Mouse (Mus musculus): ENCODE measurements at regions not wholly inside any gene's neighbourhood (a gene's known extent, or its start where the extent isn't known, plus 50 kb on each side); places are given as distances from the start of the nearest gene placed in this dataset.

DNA sequence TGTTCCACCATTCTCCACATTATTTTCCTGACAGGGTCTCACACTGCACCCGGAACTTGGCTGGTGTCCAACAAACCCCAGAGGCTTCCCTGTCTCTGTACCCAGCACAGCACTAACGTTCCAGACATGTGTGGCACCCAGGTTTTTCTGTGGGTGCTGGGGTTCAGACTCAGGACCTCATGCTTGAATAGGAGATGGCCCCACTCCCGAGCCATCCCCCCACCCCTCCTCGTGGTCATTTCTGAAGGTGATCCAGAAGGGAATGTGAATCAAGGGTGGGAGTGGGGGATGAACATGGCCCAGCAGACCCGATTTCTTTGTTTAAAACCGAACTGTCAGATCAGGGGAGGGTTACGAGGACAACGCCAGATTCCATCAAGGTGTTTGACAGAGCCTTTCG, 245.6 kb downstream of the Tbc1d1 start:
- TF ChIP-seq POLR2A (IDR thresholded peaks at IDR 0.05; ENCODE audit: extremely low read depth, insufficient read depth, low read length) (no peak), CTCF (IDR thresholded peaks at IDR 0.05; ENCODE audit: extremely low read depth, insufficient read depth, low read length) (no peak)

DNA sequence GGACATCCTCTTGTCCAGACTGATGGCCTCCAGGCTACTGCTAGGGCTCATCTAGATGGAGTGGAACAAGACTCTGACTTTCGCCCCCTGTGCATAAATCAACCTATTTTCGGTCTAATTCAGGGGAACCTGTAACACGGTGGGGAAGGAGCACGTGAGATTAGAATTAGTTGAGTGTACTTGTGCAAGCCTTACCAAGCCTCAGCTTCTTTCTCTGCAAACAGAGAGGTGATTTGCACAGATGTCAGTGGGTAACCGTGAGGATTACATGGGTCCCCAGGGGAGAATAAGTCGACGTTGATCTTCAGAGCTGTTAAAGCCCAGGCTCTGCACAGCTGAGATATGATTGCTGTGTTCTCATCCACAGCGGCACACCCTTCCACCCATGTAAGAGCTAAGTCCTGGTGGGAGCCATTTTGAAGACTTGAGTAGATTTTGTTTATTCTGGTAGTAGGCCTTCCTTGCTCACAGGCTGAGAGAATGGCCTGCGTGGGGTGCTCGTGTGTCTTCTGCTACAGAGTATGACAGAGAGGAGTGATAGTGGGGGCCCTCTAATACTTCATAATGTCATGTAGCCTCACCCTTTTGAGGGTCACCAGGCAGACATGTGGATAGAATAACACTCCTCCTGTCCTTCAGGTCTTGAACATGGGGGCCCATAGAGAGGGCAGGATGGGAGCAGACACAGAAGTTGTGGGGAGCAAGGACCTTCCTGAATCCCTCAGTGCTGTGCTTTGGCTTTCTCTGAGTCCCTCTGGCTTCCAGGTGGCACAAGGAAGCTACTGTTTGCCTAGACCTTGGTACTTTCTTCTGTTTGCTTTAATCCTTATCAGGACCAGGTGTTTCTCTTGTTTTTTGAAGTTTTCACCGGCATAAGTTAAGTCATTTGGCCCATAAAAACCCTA, 247.2 kb downstream of the Tbc1d1 start:
- Histone ChIP-seq H3K4me3 (ENCODE audit: insufficient read depth, low read length) (no peak overlapping the region), H3K4me1 (ENCODE audit: control insufficient read depth, insufficient read depth, low read length) (no peaks in the 10 kb centered on the region), H3K27ac (ENCODE audit: insufficient read depth, low read length) (no peak overlapping the region)
- no peak for TF ChIP-seq CTCF (IDR thresholded peaks at IDR 0.05; ENCODE audit: extremely low read depth, insufficient read depth, low read length)
- no peak for TF ChIP-seq POLR2A (IDR thresholded peaks at IDR 0.05; ENCODE audit: extremely low read depth, insufficient read depth, low read length)

More for the DNA sequence above, 245.6 kb downstream of the Tbc1d1 start:
- H3K4me3 ChIP-seq (ENCODE audit: insufficient read depth, low read length), result no peak overlapping the region
- H3K27ac ChIP-seq (ENCODE audit: insufficient read depth, low read length), result no peak overlapping the region
- no peaks in the 10 kb centered on the region for H3K4me1 ChIP-seq (ENCODE audit: control insufficient read depth, insufficient read depth, low read length)

DNA sequence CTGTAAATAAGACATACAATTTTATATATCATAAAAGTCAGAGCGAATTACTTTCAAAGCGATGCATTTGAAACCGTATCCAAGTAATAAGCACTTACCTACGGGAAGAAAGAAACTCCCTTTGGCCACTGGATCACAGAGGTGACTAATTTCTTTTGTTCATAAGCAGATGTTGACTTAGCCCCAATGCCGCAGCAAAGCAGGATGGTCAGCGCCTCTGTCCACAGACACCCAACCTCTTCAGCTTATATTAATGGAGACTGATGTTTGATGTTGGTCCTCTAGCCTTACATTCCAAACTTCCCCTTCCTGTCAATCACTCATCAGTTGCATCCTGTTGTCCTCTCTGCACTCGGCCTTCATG, 247.9 kb downstream of the Tbc1d1 start:
- Histone ChIP-seq H3K27ac (ENCODE audit: insufficient read depth, low read length) (no peak overlapping the region), H3K4me1 (ENCODE audit: control insufficient read depth, insufficient read depth, low read length) (no peaks in the 10 kb centered on the region), H3K4me3 (ENCODE audit: insufficient read depth, low read length) (no peak overlapping the region)
- no peak for TF ChIP-seq CTCF (IDR thresholded peaks at IDR 0.05; ENCODE audit: extremely low read depth, insufficient read depth, low read length)
- TF ChIP-seq POLR2A (IDR thresholded peaks at IDR 0.05; ENCODE audit: extremely low read depth, insufficient read depth, low read length), result no peak

DNA sequence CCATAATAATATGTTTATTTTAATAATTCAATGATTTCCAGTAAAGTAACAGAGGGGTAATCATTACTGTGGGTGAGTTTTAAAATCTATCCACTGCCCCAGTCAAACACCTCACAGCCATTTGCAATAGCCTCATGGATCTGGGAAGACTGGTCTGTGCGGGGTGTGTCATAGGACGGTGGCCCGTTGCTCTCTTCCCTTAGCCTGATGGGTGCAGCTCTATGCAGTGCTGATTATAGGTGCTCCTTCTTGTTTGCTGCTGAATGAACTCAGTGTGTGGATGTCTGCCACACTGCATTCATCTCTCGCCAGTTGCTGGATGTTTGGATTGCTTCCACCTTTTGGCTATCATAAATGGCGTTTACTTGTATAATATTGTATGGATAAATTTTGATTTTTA, 248.4 kb downstream of the Tbc1d1 start:
- TF ChIP-seq POLR2A (IDR thresholded peaks at IDR 0.05; ENCODE audit: extremely low read depth, insufficient read depth, low read length) (no peak), CTCF (IDR thresholded peaks at IDR 0.05; ENCODE audit: extremely low read depth, insufficient read depth, low read length) (no peak)
- H3K4me3 ChIP-seq (ENCODE audit: insufficient read depth, low read length), result no peak overlapping the region
- no peaks in the 10 kb centered on the region for H3K4me1 ChIP-seq (ENCODE audit: control insufficient read depth, insufficient read depth, low read length)
- H3K27ac ChIP-seq (ENCODE audit: insufficient read depth, low read length), result no peak overlapping the region

DNA sequence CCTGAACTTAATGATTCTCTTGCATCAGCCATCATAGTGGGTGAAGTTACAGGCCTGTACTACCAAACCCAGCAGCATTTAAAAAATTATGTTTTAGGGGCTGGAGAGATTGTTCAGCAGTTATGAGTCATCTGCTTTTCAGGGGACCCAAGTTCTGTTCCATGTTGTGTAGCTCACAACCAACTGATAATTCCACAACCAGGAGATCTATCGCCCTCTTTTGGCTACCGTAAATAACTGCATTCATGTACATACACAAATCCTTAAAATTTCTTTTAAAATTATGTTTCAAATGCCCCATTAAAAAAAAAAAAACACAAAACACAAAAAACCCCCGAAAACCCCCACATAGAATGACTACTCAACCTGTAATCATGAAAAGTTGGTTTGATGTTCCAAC, 252.8 kb downstream of the Tbc1d1 start:
- no peak for TF ChIP-seq CTCF (IDR thresholded peaks at IDR 0.05; ENCODE audit: extremely low read depth, insufficient read depth, low read length)
- no peak for TF ChIP-seq POLR2A (IDR thresholded peaks at IDR 0.05; ENCODE audit: extremely low read depth, insufficient read depth, low read length)
- no peaks in the 10 kb centered on the region for H3K4me1 ChIP-seq (ENCODE audit: control insufficient read depth, insufficient read depth, low read length)
- no peak overlapping the region for H3K4me3 ChIP-seq (ENCODE audit: insufficient read depth, low read length)
- H3K27ac ChIP-seq (ENCODE audit: insufficient read depth, low read length), result no peak overlapping the region

DNA sequence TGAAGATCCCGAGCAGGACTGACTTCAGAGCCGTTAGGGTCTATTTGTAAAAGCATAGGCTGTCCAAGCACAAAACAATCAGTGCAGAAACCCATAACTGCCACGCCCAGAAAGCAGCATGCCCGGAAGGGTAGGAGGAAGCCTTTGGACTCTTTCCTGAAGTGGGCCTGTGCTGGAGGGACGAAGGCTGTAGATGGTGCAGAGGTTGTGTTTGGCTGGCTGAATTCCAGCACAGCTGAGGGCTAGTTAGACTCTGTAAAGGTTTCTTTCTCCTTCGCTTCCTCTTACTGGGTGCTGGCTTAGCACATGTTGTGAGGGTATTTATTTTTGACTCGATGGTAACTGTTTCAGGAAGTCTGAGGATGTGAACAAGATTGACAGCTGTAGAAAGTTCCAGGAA, 254.5 kb downstream of the Tbc1d1 start:
- Histone ChIP-seq H3K4me1 (ENCODE audit: control insufficient read depth, insufficient read depth, low read length) (no peaks in the 10 kb centered on the region), H3K4me3 (ENCODE audit: insufficient read depth, low read length) (no peak overlapping the region), H3K27ac (ENCODE audit: insufficient read depth, low read length) (no peak overlapping the region)
- TF ChIP-seq POLR2A (IDR thresholded peaks at IDR 0.05; ENCODE audit: extremely low read depth, insufficient read depth, low read length) (no peak), CTCF (IDR thresholded peaks at IDR 0.05; ENCODE audit: extremely low read depth, insufficient read depth, low read length) (no peak)

GRCm38 (mm10) chr5:64414519-64414918, 258.4 kb downstream of the Tbc1d1 start:
- Histone ChIP-seq H3K4me1 (ENCODE audit: control insufficient read depth, insufficient read depth, low read length) (no peaks in the 10 kb centered on the region), H3K27ac (ENCODE audit: insufficient read depth, low read length) (no peak overlapping the region), H3K4me3 (ENCODE audit: insufficient read depth, low read length) (no peak overlapping the region)
- TF ChIP-seq POLR2A (IDR thresholded peaks at IDR 0.05; ENCODE audit: extremely low read depth, insufficient read depth, low read length), result no peak
- no peak for TF ChIP-seq CTCF (IDR thresholded peaks at IDR 0.05; ENCODE audit: extremely low read depth, insufficient read depth, low read length)

DNA sequence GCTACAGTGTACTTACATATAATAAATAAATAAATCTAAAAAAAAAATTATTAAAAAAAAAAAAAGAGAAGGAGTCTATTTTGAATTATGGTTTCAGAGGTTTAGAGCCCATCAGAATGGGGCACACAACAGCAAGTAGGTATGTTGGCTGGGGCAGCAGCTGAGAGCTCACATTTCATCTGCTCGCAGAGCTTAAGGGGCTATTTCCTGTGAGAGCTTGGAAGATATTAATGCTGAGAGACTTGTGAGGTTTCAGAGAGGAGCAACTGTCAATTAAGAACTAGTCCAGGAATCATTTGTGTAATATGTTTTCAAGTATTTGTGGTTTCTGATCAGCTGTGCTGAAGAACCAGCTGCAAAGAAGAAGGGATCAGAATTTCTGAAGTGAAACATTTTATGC, 263.3 kb downstream of the Tbc1d1 start:
- TF ChIP-seq CTCF (IDR thresholded peaks at IDR 0.05; ENCODE audit: extremely low read depth, insufficient read depth, low read length), result no peak
- TF ChIP-seq POLR2A (IDR thresholded peaks at IDR 0.05; ENCODE audit: extremely low read depth, insufficient read depth, low read length), result no peak
- no peak overlapping the region for H3K4me3 ChIP-seq (ENCODE audit: insufficient read depth, low read length)

DNA sequence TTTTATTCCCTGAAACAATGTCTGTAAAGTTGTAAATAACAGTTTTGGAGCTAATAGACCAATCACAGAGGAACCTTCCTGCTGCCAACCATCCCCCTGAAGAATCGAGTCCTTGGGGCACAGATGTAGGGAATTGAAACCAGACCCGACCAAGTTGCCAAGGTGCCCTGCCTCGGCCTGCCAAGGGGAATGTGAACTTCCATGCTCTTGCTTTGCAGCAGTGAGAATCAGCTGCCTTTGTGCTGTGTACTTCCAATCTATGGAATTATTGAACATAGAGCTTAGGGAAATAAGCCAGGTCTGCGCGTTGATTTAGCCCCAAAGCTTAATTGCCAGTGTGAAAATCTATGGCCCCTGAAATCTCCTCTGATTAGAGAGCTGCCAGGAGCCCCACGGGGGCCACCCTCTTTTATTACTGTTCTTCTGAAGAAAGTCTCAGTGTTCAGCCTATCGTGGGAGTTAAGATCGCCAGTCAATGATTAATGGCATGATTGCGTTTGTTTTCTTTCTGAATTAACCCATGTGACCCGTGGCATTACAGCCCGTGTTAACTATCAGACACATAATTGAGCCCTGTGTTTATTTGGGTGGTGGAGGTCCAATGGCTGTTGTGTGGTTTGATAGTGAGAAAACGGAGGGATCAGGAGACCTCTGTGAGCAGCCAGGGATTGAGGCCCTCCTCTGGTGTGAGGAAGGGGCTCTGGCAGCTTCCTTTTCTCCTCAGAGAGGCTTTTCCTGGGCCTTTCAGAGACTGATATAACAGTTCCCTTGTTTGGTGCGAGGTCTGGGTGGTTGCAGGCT, 266.9 kb downstream of the Tbc1d1 start:
- no peak for TF ChIP-seq CTCF (IDR thresholded peaks at IDR 0.05; ENCODE audit: extremely low read depth, insufficient read depth, low read length)
- TF ChIP-seq POLR2A (IDR thresholded peaks at IDR 0.05; ENCODE audit: extremely low read depth, insufficient read depth, low read length), result no peak
- Histone ChIP-seq H3K27ac (ENCODE audit: insufficient read depth, low read length) (no peak overlapping the region), H3K4me3 (ENCODE audit: insufficient read depth, low read length) (no peak overlapping the region), H3K4me1 (ENCODE audit: control insufficient read depth, insufficient read depth, low read length) (no peaks in the 10 kb centered on the region)

More for the DNA sequence above, 263.3 kb downstream of the Tbc1d1 start:
- Histone ChIP-seq H3K27ac (ENCODE audit: insufficient read depth, low read length) (no peak overlapping the region), H3K4me1 (ENCODE audit: control insufficient read depth, insufficient read depth, low read length) (no peaks in the 10 kb centered on the region)
